Mouse (Mus musculus) CD4-positive naive resting alpha-beta T cell, adult 76 days (primary cell): ENCODE measurements around the gene Olfr958. TPM values are rescaled to one million over a fixed set of nuclear protein-coding genes. Genes with fewer than 3 reads are reported as not detected.

Experiments used
- total RNA-seq: library from RNA; stranded (reverse); gene quantifications from one replicate; pipeline ENCODE4 v1.2.4, GENCODE M21; 2023

The Olfr958 gene
- total RNA-seq, result not detected

DNA sequence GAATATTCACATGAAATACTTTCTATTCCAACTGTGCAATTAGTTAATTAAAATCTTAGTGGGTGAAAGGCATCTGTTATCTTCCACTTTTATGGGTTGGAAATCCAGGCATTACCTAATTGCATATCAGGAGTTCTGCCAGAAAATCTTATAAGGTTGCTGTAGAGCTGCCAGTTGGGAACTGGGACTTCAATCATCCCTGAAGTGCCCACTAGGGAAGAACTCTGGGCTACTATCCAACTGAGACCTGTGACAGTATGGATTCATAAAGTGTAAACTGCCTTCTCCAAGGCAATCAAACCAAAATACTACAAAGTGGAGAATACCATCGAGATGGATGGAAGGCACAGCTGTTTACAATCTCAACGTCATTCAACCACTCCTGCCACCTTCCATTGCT is at the start of gene Olfr958:
Olfr958 (minus strand) TSS at position 109 of the 400 bp plus-strand sequence.

DNA sequence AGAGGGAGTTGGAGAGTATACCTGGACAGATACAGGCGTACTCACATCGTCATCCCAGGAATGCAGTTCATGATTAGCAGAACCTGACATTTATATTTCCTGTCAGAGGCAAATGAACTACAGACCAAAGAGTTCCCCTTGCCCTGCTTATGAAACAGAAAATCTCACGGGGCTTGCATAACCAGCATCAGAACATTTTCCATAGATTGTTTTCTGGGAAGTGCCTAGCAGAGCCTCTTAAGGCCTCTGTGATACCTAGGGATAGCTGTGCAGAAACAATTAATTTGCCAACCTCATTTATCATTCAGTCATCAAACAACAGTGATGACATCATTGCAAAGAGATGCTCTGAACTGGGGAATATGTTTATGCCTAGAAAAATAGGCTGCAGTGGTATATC is 21.6 kb upstream of the Olfr958 start, which contains the start of gene Olfr959:
Olfr959 (minus strand) TSS at position 101 of the 400 bp plus-strand sequence.

DNA sequence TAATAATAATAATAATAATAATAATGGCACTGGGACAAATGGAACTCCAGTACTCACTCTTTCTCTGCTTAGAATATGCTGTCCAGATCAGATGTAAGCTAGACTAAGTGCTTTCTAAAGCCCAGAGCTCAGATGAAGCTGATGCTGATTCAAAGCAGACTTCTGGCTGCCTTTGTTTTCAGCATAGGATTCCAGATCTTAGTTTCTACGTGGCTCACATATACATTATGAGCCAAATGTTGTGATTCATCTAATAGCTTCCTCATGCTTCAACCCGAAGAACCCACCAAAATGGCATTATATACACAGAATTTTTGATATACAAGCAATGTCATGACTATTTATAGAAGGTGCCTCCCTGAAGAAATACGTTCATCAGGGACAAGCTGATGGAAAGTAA is 38.3 kb downstream of the Olfr958 start, which contains the start of gene Olfr957:
Olfr957 (minus strand) TSS at position 279 of the 400 bp plus-strand sequence.

Other genes starting within 250 kb of the Olfr958 start
- not detected for gene Olfr948, start 228.0 kb downstream of the Olfr958 start, total RNA-seq
- gene Olfr951, start 166.6 kb downstream of the Olfr958 start, total RNA-seq, result not detected
- not detected for gene Olfr952, start 126.9 kb downstream of the Olfr958 start, total RNA-seq
- not detected for gene Olfr954, start 97.4 kb downstream of the Olfr958 start, total RNA-seq
- gene Olfr955, start 82.1 kb downstream of the Olfr958 start, total RNA-seq, result not detected
- gene Olfr44, start 60.1 kb downstream of the Olfr958 start, total RNA-seq, result not detected
- gene Olfr957, start 38.2 kb downstream of the Olfr958 start, total RNA-seq, result not detected
- not detected for gene Olfr959, start 21.5 kb upstream of the Olfr958 start, total RNA-seq
- gene AW551984, start 50.3 kb upstream of the Olfr958 start, total RNA-seq, result not detected
- not detected for gene Olfr148, start 56.6 kb upstream of the Olfr958 start, total RNA-seq
- not detected for gene Olfr960, start 67.3 kb upstream of the Olfr958 start, total RNA-seq
- not detected for gene Olfr961, start 91.0 kb upstream of the Olfr958 start, total RNA-seq
- gene Olfr963, start 113.2 kb upstream of the Olfr958 start, total RNA-seq, result not detected
- gene Olfr149, start 153.1 kb upstream of the Olfr958 start, total RNA-seq, result not detected
- not detected for gene Olfr965, start 157.3 kb upstream of the Olfr958 start, total RNA-seq
- gene Olfr150, start 176.9 kb upstream of the Olfr958 start, total RNA-seq, result not detected
- not detected for gene Olfr967, start 192.2 kb upstream of the Olfr958 start, total RNA-seq
- not detected for gene Olfr968, start 229.2 kb upstream of the Olfr958 start, total RNA-seq
- not detected for gene Olfr969, start 236.9 kb upstream of the Olfr958 start, total RNA-seq